Mouse (Mus musculus): ENCODE data around the gene Slc22a17. TPM values are rescaled to one million over a fixed set of nuclear protein-coding genes. Genes with fewer than 3 reads are reported as not detected.

Slc22a17 gene
- polyA plus RNA-seq, 1 experiment, result not detected

- TF ChIP-seq CTCF (IDR thresholded peaks at IDR 0.05; ENCODE audit: insufficient read depth, low read depth, low read length) (no peak), POLR2A (IDR thresholded peaks at IDR 0.05; ENCODE audit: insufficient read depth, low read depth, low read length) (no peak)
- Histone ChIP-seq H3K27ac (ENCODE audit: insufficient read depth, low read depth, low read length) (no peak within 1 kb of the TSS), H3K4me3 (ENCODE audit: insufficient read depth, low read depth, low read length) (no peak within 1 kb of the TSS), H3K4me1 (ENCODE audit: control insufficient read depth, insufficient read depth, low read length) (peaks cover 26% of the 10 kb centered on the region)
- 50% methylated on average over 6 of the region's 6 CpGs for WGBS
Observed at GRCm38 (mm10) chr14:54932645-54933150, 19.8 kb upstream of the Slc22a17 start, which contains the start of gene Il25. Gene Il25, plus strand, starts transcription at chr14:54932695.

- H3K27ac ChIP-seq (ENCODE audit: insufficient read depth, low read depth, low read length), result no peak overlapping the region
- TF ChIP-seq CTCF (IDR thresholded peaks at IDR 0.05; ENCODE audit: insufficient read depth, low read depth, low read length) (no peak), POLR2A (IDR thresholded peaks at IDR 0.05; ENCODE audit: insufficient read depth, low read depth, low read length) (no peak)
- peaks cover 40% of the 10 kb centered on the region for H3K4me1 ChIP-seq (ENCODE audit: control insufficient read depth, insufficient read depth, low read length)
- no peak overlapping the region for H3K4me3 ChIP-seq (ENCODE audit: insufficient read depth, low read depth, low read length)
- WGBS, result 20% methylated on average over 2 of the region's 2 CpGs
Observed at GRCm38 (mm10) chr14:54930431-54930830, 17.5 kb upstream of the Slc22a17 start.

GRCm38 (mm10) chr14:54929801-54930200 lies 16.9 kb upstream of the Slc22a17 start:
- 36% methylated on average over 5 of the region's 5 CpGs for WGBS
- Histone ChIP-seq H3K4me3 (ENCODE audit: insufficient read depth, low read depth, low read length) (no peak overlapping the region), H3K27ac (ENCODE audit: insufficient read depth, low read depth, low read length) (no peak overlapping the region), H3K4me1 (ENCODE audit: control insufficient read depth, insufficient read depth, low read length) (peaks cover 45% of the 10 kb centered on the region)
- TF ChIP-seq POLR2A (IDR thresholded peaks at IDR 0.05; ENCODE audit: insufficient read depth, low read depth, low read length) (no peak), CTCF (IDR thresholded peaks at IDR 0.05; ENCODE audit: insufficient read depth, low read depth, low read length) (no peak)

GRCm38 (mm10) chr14:54927296-54927695 lies 14.4 kb upstream of the Slc22a17 start:
- Histone ChIP-seq H3K4me1 (ENCODE audit: control insufficient read depth, insufficient read depth, low read length) (peaks cover 45% of the 10 kb centered on the region), H3K4me3 (ENCODE audit: insufficient read depth, low read depth, low read length) (no peak overlapping the region), H3K27ac (ENCODE audit: insufficient read depth, low read depth, low read length) (peak overlapping the region; percentile 32)
- TF ChIP-seq POLR2A (IDR thresholded peaks at IDR 0.05; ENCODE audit: insufficient read depth, low read depth, low read length), result no peak
- 23% methylated on average over 7 of the region's 7 CpGs for WGBS

- Histone ChIP-seq H3K4me3 (ENCODE audit: insufficient read depth, low read depth, low read length) (peak overlapping the region; percentile 52), H3K4me1 (ENCODE audit: control insufficient read depth, insufficient read depth, low read length) (peaks cover 45% of the 10 kb centered on the region), H3K27ac (ENCODE audit: insufficient read depth, low read depth, low read length) (peak overlapping the region; percentile 67; the same call in 1 of the 2 replicates)
- TF ChIP-seq POLR2A (IDR thresholded peaks at IDR 0.05; ENCODE audit: insufficient read depth, low read depth, low read length) (0 out of 2 replicates have a peak, but pooled peaks have one; percentile 20), CTCF (IDR thresholded peaks at IDR 0.05; ENCODE audit: insufficient read depth, low read depth, low read length) (no peak)
- WGBS, result 2% methylated on average over 51 of the region's 58 CpGs
Observed at GRCm38 (mm10) chr14:54926401-54927158, 13.6 kb upstream of the Slc22a17 start.

GRCm38 (mm10) chr14:54925349-54926342 lies 12.7 kb upstream of the Slc22a17 start, which contains the start of gene Efs:
Gene Efs, minus strand, starts transcription at chr14:54926126.
- Histone ChIP-seq H3K4me3 (ENCODE audit: insufficient read depth, low read depth, low read length) (peak within 1 kb of the TSS; percentile 52), H3K27ac (ENCODE audit: insufficient read depth, low read depth, low read length) (peak within 1 kb of the TSS; percentile 67), H3K4me1 (ENCODE audit: control insufficient read depth, insufficient read depth, low read length) (peaks cover 45% of the 10 kb centered on the region)
- WGBS, result 14% methylated on average over 57 of the region's 57 CpGs
- no peak for TF ChIP-seq CTCF (IDR thresholded peaks at IDR 0.05; ENCODE audit: insufficient read depth, low read depth, low read length)

- Histone ChIP-seq H3K4me3 (ENCODE audit: insufficient read depth, low read depth, low read length) (peak overlapping the region; percentile 52), H3K27ac (ENCODE audit: insufficient read depth, low read depth, low read length) (0 out of 2 replicates have a peak overlapping the region, but pooled peaks have one; percentile 67), H3K4me1 (ENCODE audit: control insufficient read depth, insufficient read depth, low read length) (peaks cover 40% of the 10 kb centered on the region)
- 50% methylated on average over 7 of the region's 7 CpGs for WGBS
- TF ChIP-seq POLR2A (IDR thresholded peaks at IDR 0.05; ENCODE audit: insufficient read depth, low read depth, low read length) (no peak), CTCF (IDR thresholded peaks at IDR 0.05; ENCODE audit: insufficient read depth, low read depth, low read length) (no peak)
Observed at GRCm38 (mm10) chr14:54924641-54925348, 11.9 kb upstream of the Slc22a17 start.

- 86% methylated on average over 16 of the region's 16 CpGs for WGBS
- peaks cover 12% of the 10 kb centered on the region for H3K4me1 ChIP-seq (ENCODE audit: control insufficient read depth, insufficient read depth, low read length)
- no peak overlapping the region for H3K27ac ChIP-seq (ENCODE audit: insufficient read depth, low read depth, low read length)
- H3K4me3 ChIP-seq (ENCODE audit: insufficient read depth, low read depth, low read length), result no peak overlapping the region
- no peak for TF ChIP-seq POLR2A (IDR thresholded peaks at IDR 0.05; ENCODE audit: insufficient read depth, low read depth, low read length)
- no peak for TF ChIP-seq CTCF (IDR thresholded peaks at IDR 0.05; ENCODE audit: insufficient read depth, low read depth, low read length)
Observed at GRCm38 (mm10) chr14:54920076-54920685, 7.2 kb upstream of the Slc22a17 start.
